Mouse (Mus musculus) embryonic facial prominence, embryonic 10.5 days (tissue): ENCODE measurements around the gene Fxyd2. TPM values are rescaled to one million over a fixed set of nuclear protein-coding genes. Genes with fewer than 3 reads are reported as not detected.

ENCODE experiments used
- DNase-seq: peaks from one replicate; pipeline ENCODE4 v3.0.0-alpha.2; 2017; ENCODE audit warnings: low spot score
- H3K27ac ChIP-seq: fragments of 300-500 bp; sonication (generic); replicated peaks from 2 replicates; pipeline ENCODE4 v1.5.1; 2016; ENCODE audit warnings: mild to moderate bottlenecking
- H3K27me3 ChIP-seq: fragments of 300-500 bp; sonication (generic); replicated peaks from 2 replicates; pipeline ENCODE4 v1.6.1; 2016; ENCODE audit warnings: low read depth, mild to moderate bottlenecking; ENCODE audit not compliant: poor library complexity, severe bottlenecking
- H3K36me3 ChIP-seq: fragments of 300-500 bp; sonication (generic); replicated peaks from 2 replicates; pipeline ENCODE4 v1.6.1; 2016; ENCODE audit warnings: mild to moderate bottlenecking, moderate library complexity
- H3K4me1 ChIP-seq: fragments of 300-500 bp; sonication (generic); 2 replicates; pipeline ENCODE4 v1.6.1; 2016
- H3K4me3 ChIP-seq: fragments of 300-500 bp; sonication (generic); 2 replicates; pipeline ENCODE4 v1.5.1; 2016; ENCODE audit warnings: mild to moderate bottlenecking, moderate library complexity
- H3K9me3 ChIP-seq: fragments of 300-500 bp; sonication (generic); 2 replicates; pipeline ENCODE4 v1.6.1; 2016; ENCODE audit warnings: mild to moderate bottlenecking
- WGBS: fragments of 180-500 bp; shearing (Covaris S2); methylation state at CpG from one replicate; pipeline ENCODE4 v1.1.7; 2016; 5-methylcytosine and 5-hydroxymethylcytosine counted together
- polyA plus RNA-seq: library from polyadenylated mRNA; unstranded; fragments of >200 nt; fragmentation: Nextera tagmentation; extraction: Ambion mirVana; gene quantifications from 2 replicates; pipeline ENCODE4 v1.2.1, GENCODE M21; 2016

Gene Fxyd2
- polyA plus RNA-seq, 1 experiment from 2014 or later, result 0.76 TPM

GRCm38 (mm10) chr9:45412700-45413477, 13.4 kb downstream of the Fxyd2 start:
- Histone ChIP-seq H3K27ac (no peak overlapping the region), H3K27me3 (peaks cover 28% of the 10 kb centered on the region), H3K9me3 (no peaks in the 10 kb centered on the region), H3K36me3 (no peaks in the 10 kb centered on the region), H3K4me3 (no peak overlapping the region), H3K4me1 (peaks cover 11% of the 10 kb centered on the region)
- DNase-seq, result no peak
- WGBS, result 76% methylated on average over 4 of the region's 4 CpGs

- no peaks in the 10 kb centered on the region for H3K9me3 ChIP-seq
- no peak overlapping the region for H3K27ac ChIP-seq
- H3K27me3 ChIP-seq, result peaks cover 32% of the 10 kb centered on the region
- 56% methylated on average over 5 of the region's 5 CpGs for WGBS
- DNase-seq, result peak; percentile 55
- H3K4me1 ChIP-seq, result peaks cover 4% of the 10 kb centered on the region
- no peaks in the 10 kb centered on the region for H3K36me3 ChIP-seq
- H3K4me3 ChIP-seq, result no peak overlapping the region
Measured at GRCm38 (mm10) chr9:45413478-45414140, 14.1 kb downstream of the Fxyd2 start.

- Histone ChIP-seq H3K4me1 (peaks cover 4% of the 10 kb centered on the region), H3K4me3 (no peak overlapping the region), H3K27ac (no peak overlapping the region), H3K9me3 (no peaks in the 10 kb centered on the region), H3K27me3 (peaks cover 18% of the 10 kb centered on the region), H3K36me3 (no peaks in the 10 kb centered on the region)
- 51% methylated on average over 4 of the region's 4 CpGs for WGBS
- peak; percentile 16 for DNase-seq
Measured at GRCm38 (mm10) chr9:45415912-45416311, 16.4 kb downstream of the Fxyd2 start.

DNA sequence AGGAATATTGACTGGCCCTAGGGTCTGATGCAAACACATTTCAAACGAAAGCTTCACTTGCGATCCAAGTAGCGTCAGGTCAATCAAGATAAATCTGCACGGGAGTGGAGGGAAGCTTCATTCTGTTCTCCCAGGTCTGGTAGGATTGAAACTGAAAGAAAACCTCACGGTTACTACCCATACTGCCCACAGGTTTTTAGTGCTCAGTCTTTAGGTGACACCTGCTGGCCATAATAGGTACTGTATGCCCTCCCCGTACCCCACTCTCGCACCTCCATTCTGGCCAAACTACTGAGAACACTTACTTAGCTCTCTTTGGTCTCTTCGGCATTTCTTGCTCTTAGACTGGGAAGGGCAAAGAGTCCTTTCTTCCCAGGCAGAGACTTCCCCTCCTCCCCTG, 17.8 kb downstream of the Fxyd2 start:
- Histone ChIP-seq H3K27ac (no peak overlapping the region), H3K27me3 (peaks cover 16% of the 10 kb centered on the region), H3K9me3 (no peaks in the 10 kb centered on the region), H3K36me3 (no peaks in the 10 kb centered on the region), H3K4me1 (peaks cover under 1% of the 10 kb centered on the region), H3K4me3 (no peak overlapping the region)
- peak; percentile 48 for DNase-seq
- WGBS, result 32% methylated on average over 8 of the region's 8 CpGs

- Histone ChIP-seq H3K4me1 (no peaks in the 10 kb centered on the region), H3K27me3 (0 out of 2 replicates have a peak, but pooled peaks cover 10% of the 10 kb centered on the region), H3K36me3 (no peaks in the 10 kb centered on the region), H3K4me3 (no peak overlapping the region), H3K27ac (no peak overlapping the region), H3K9me3 (no peaks in the 10 kb centered on the region)
- DNase-seq, result no peak
- WGBS, result 64% methylated on average over 8 of the region's 8 CpGs
Measured at GRCm38 (mm10) chr9:45418252-45418651, 18.8 kb downstream of the Fxyd2 start.

DNA sequence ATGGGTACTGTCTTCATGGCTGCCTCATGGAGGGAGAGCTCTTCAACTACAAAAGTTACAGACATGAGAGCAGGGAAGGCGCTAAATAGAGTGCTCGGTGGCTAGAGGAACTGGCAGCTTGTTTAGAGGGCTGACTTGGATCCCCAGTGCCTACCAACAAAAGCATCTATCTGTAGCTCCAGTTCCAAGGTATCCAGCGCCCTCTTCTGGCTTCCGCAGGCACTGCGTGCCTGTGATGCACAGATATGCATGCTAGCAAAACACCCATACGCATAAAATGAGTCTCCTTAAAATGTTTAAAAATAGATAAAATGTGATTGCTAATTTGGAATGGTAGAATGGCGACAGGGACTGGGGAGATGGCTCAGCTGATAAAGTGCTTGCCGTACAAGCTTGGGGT, 21.7 kb downstream of the Fxyd2 start:
- Histone ChIP-seq H3K27ac (no peak overlapping the region), H3K4me3 (no peak overlapping the region), H3K9me3 (no peaks in the 10 kb centered on the region), H3K27me3 (peaks cover 15% of the 10 kb centered on the region), H3K4me1 (no peaks in the 10 kb centered on the region), H3K36me3 (no peaks in the 10 kb centered on the region)
- DNase-seq, result no peak
- 61% methylated on average over 8 of the region's 8 CpGs for whole genome bisulfite sequencing

DNA sequence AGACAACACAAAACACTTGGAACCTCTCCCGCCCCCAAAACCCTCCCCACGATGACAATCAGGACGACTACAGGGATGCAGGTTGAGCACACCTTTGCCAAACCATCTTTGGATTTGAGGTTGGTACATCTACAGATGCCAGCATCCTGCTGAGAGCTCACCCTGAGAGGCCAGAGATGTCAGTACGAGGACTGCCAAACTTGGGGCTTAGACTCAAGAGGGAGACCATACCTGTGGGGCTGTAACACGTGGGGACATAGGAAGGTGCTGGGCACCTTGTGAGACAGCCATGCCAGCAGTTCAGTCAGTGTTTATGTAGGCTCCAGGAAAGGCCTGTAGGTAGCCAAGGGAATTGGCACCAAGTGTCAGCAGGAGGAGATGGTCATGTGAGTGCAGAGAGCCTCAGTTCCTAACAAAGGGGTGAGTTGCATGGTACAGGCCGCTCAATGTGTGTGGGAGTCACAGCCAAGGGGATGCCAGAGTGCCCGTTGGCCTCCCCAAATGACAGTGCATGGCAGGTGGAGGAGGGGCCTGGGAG, 23.4 kb downstream of the Fxyd2 start:
- no peak for DNase-seq
- WGBS, result 81% methylated on average over 7 of the region's 7 CpGs
- no peaks in the 10 kb centered on the region for H3K4me1 ChIP-seq
- H3K4me3 ChIP-seq, result no peak overlapping the region
- peaks cover 29% of the 10 kb centered on the region for H3K27me3 ChIP-seq
- H3K9me3 ChIP-seq, result no peaks in the 10 kb centered on the region
- no peak overlapping the region for H3K27ac ChIP-seq
- no peaks in the 10 kb centered on the region for H3K36me3 ChIP-seq

DNA sequence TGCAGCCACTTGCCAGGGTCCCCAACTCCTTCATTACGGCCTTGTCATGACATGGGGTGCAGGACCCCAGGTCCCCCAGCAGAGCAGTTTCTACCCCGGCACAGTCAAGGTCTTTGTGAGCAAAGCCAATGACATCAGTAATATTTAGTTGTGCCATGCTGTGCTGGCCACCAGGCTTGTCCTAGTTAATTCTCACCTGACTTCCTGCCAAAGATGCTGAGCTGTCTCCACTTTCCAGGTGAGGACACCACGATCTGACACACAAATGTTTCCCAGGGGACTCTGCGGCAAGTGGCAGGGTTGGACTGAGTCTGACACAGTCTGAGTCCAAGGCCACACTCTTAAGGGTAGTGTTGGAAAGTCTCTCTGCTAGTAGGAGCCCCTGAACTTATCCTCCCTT, 27.0 kb downstream of the Fxyd2 start, which contains the start of gene Dscaml1:
Gene Dscaml1 (plus strand): TSS at position 173 of the 400 bp plus-strand sequence.
- H3K4me3 ChIP-seq, result no peak within 1 kb of the TSS
- H3K27ac ChIP-seq, result no peak within 1 kb of the TSS
- H3K4me1 ChIP-seq, result peaks cover 17% of the 10 kb centered on the region
- H3K36me3 ChIP-seq, result no peaks in the 10 kb centered on the region
- no peaks in the 10 kb centered on the region for H3K9me3 ChIP-seq
- DNase-seq, result no peak
- H3K27me3 ChIP-seq, result peaks cover 57% of the 10 kb centered on the region
- WGBS, result 89% methylated on average over 4 of the region's 4 CpGs

DNA sequence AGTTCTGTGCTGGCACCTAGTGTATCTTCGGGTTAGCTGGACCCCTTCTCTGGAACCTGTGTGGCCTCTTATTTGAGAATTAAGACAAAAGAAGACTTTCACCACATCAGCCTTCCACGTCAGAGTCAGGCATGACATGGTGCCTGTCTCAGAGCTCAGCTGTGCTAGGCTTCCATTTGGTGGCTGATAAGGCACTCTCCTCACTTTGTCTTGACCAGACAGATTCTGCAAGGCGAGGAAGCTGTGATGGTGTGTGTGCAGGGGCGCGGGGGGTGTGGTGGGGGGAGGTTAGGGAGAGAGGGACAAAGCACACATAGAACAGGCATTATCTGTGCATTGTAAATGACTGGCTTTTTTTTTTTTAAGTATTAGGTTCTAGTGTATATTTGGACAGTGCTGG, 29.9 kb downstream of the Fxyd2 start:
- Histone ChIP-seq H3K27me3 (peaks cover 87% of the 10 kb centered on the region), H3K36me3 (no peaks in the 10 kb centered on the region), H3K4me3 (no peak overlapping the region), H3K4me1 (peaks cover 28% of the 10 kb centered on the region), H3K27ac (no peak overlapping the region), H3K9me3 (no peaks in the 10 kb centered on the region)
- no peak for DNase-seq
- 26% methylated on average over 5 of the region's 5 CpGs for WGBS

DNA sequence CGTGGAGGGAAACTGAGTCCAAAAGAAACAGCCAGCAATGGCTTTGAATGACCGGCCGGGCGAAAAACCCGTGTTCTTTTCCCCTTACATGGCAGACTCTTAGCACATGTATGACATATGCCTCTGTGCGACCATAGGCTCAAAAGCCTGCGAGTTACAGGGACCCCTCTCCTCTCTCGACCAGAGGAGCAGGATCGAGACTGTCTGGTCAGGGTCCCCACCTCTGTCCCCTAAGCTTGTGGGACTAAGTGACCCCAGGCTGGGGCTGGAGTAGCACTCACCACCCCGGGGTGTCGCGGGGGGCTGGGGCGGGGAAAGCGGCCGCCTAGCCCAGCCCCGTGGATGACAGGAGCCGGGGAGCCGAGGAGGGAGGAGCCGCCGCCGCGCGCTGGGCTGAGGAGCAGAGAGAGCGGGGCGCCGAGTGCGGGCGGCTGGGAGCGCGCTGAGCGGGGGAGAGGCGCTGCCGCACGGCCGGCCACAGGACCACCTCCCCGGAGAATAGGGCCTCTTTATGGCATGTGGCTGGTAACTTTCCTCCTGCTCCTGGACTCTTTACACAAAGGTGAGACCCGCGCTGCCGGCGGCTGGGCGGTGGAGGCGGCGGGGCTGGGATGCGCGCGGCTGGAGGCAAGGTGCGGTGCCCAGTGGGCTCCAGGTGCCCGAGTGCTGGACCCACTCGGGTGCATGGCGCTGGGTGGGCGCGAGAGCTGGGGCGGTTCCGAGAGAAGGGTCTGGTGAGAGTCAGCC, 30.7 kb downstream of the Fxyd2 start:
- H3K27me3 ChIP-seq, result peaks cover 94% of the 10 kb centered on the region
- no peaks in the 10 kb centered on the region for H3K36me3 ChIP-seq
- H3K27ac ChIP-seq, result no peak overlapping the region
- DNase-seq, result peak; percentile 55
- peaks cover 28% of the 10 kb centered on the region for H3K4me1 ChIP-seq
- H3K4me3 ChIP-seq, result peak overlapping the region; percentile 56
- no peaks in the 10 kb centered on the region for H3K9me3 ChIP-seq
- 1% methylated on average over 54 of the region's 54 CpGs for WGBS

DNA sequence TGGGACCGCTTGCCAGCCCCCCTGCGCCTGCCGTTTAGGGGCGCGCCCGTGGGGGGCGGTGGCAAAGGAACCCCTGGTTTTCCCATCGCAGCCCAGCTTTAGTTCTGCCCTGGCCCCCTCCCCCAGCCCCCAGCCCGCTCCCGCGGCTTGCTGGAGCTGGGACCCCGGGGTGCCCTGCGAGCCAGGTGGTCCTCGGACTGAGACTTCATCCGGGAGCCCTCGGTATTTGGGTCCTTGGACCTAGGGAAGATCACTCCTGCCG, 31.2 kb downstream of the Fxyd2 start:
- H3K27me3 ChIP-seq, result peaks cover 95% of the 10 kb centered on the region

GRCm38 (mm10) chr9:45431150-45431549, 31.7 kb downstream of the Fxyd2 start:
- no peaks in the 10 kb centered on the region for H3K9me3 ChIP-seq
- DNase-seq, result peak; percentile 39
- 0 out of 2 replicates have a peak overlapping the region, but pooled peaks have one; percentile 10 for H3K27ac ChIP-seq
- peak overlapping the region; percentile 56 for H3K4me3 ChIP-seq
- H3K36me3 ChIP-seq, result no peaks in the 10 kb centered on the region
- H3K27me3 ChIP-seq, result peaks cover 91% of the 10 kb centered on the region
- WGBS, result 3% methylated on average over 26 of the region's 26 CpGs
- peaks cover 28% of the 10 kb centered on the region for H3K4me1 ChIP-seq

More for the DNA sequence above, 31.2 kb downstream of the Fxyd2 start:
- no peak for DNase-seq
- Histone ChIP-seq H3K9me3 (no peaks in the 10 kb centered on the region), H3K4me3 (peak overlapping the region; percentile 56), H3K4me1 (peaks cover 28% of the 10 kb centered on the region), H3K27ac (no peak overlapping the region), H3K36me3 (no peaks in the 10 kb centered on the region)
- WGBS, result 1% methylated on average over 17 of the region's 17 CpGs
